Mouse (Mus musculus) heart, adult 11 months (tissue): ENCODE measurements around the gene Nkg7.
"Not testable (repeated sequence)": the region's sequence is repeated elsewhere in the genome, so short reads cannot be mapped to it uniquely, and the experiment has no call there.

ENCODE experiments used
- DNase-seq: peaks from one replicate; pipeline ENCODE4 v3.0.0; 2022

The Nkg7 gene

GRCm38 (mm10) chr7:43436341-43437255 is at the start of gene Nkg7:
TSS of gene Nkg7 (plus strand) at chr7:43437073.
- no peak for DNase-seq

GRCm38 (mm10) chr7:43392349-43393121 is 44.3 kb upstream of the Nkg7 start:
- peak; percentile 84 for DNase-seq

- peak; percentile 3 for DNase-seq
Measured at GRCm38 (mm10) chr7:43399501-43399900, 37.4 kb upstream of the Nkg7 start.

- DNase-seq = peak; percentile 17
Measured at GRCm38 (mm10) chr7:43402718-43403117, 34.2 kb upstream of the Nkg7 start.

GRCm38 (mm10) chr7:43407573-43407972 is 29.3 kb upstream of the Nkg7 start:
- peak; percentile 6 for DNase-seq

- DNase-seq = no peak
Measured at GRCm38 (mm10) chr7:43408131-43408553, 28.7 kb upstream of the Nkg7 start, which contains the start of gene Siglecg. TSS of gene Siglecg (plus strand) at chr7:43408204.

GRCm38 (mm10) chr7:43409084-43409483 is 27.8 kb upstream of the Nkg7 start:
- DNase-seq = no peak

- DNase-seq = not testable (repeated sequence)
Measured at GRCm38 (mm10) chr7:43411724-43412123, 25.1 kb upstream of the Nkg7 start.

GRCm38 (mm10) chr7:43417298-43417697 is 19.6 kb upstream of the Nkg7 start:
- no peak for DNase-seq

- peak; percentile 95 for DNase-seq
Measured at GRCm38 (mm10) chr7:43422995-43423617, 13.8 kb upstream of the Nkg7 start.

GRCm38 (mm10) chr7:43423991-43424625 is 12.8 kb upstream of the Nkg7 start:
- no peak for DNase-seq

- DNase-seq = no peak
Measured at GRCm38 (mm10) chr7:43427406-43427805, 9.5 kb upstream of the Nkg7 start, which contains the start of gene Lim2. TSS of gene Lim2 (plus strand) at chr7:43427670.

- no peak for DNase-seq
Measured at GRCm38 (mm10) chr7:43429500-43429899, 7.4 kb upstream of the Nkg7 start.

- no peak for DNase-seq
Measured at GRCm38 (mm10) chr7:43432891-43433290, 4.0 kb upstream of the Nkg7 start.

GRCm38 (mm10) chr7:43434676-43435075 is 2.2 kb upstream of the Nkg7 start:
- DNase-seq = no peak

- DNase-seq = no peak
Measured at GRCm38 (mm10) chr7:43438611-43439010, 1.7 kb downstream of the Nkg7 start.

GRCm38 (mm10) chr7:43440482-43440881 is 3.6 kb downstream of the Nkg7 start, which contains the start of gene Cldnd2:
TSS of gene Cldnd2 (plus strand) at chr7:43440782.
- DNase-seq = no peak

GRCm38 (mm10) chr7:43441071-43441470 is 4.2 kb downstream of the Nkg7 start:
- DNase-seq = no peak

GRCm38 (mm10) chr7:43442684-43443083 is 5.8 kb downstream of the Nkg7 start:
- no peak for DNase-seq

GRCm38 (mm10) chr7:43443126-43443916 is 6.4 kb downstream of the Nkg7 start:
- peak; percentile 99 for DNase-seq

GRCm38 (mm10) chr7:43443917-43444293 is 7.0 kb downstream of the Nkg7 start, which contains the start of the genes Etfb and Gm45233:
TSS of gene Etfb (plus strand) at chr7:43444083.
TSS of gene Gm45233 (plus strand) at chr7:43444128.
- peak; percentile 100 for DNase-seq

- DNase-seq = no peak
Measured at GRCm38 (mm10) chr7:43447801-43448200, 10.9 kb downstream of the Nkg7 start.
